Mouse (Mus musculus) effector memory CD4-positive, alpha-beta T cell, adult 7 months (primary cell): ENCODE measurements around the gene Cenpw. TPM values are rescaled to one million over a fixed set of nuclear protein-coding genes. Genes with fewer than 3 reads are reported as not detected.

Experiments
- polyA plus RNA-seq: library from polyadenylated mRNA; unstranded; fragments of 100-300 nt; shearing (Covaris generic); gene quantifications from one replicate; pipeline ENCODE4 v1.2.1, GENCODE M21; 2017

Gene Cenpw
- 7.4 TPM for polyA plus RNA-seq

GRCm38 (mm10) chr10:30199916-30200826 lies at the start of gene Cenpw:
TSS of gene Cenpw (minus strand) at chr10:30200560.

